Mouse (Mus musculus): ENCODE measurements around the gene Dtnb. TPM values are rescaled to one million over a fixed set of nuclear protein-coding genes. Genes with fewer than 3 reads are reported as not detected.

Gene Dtnb
- total RNA-seq, 2 experiments from 2014 or later = 12.6 to 16.1 TPM

DNA sequence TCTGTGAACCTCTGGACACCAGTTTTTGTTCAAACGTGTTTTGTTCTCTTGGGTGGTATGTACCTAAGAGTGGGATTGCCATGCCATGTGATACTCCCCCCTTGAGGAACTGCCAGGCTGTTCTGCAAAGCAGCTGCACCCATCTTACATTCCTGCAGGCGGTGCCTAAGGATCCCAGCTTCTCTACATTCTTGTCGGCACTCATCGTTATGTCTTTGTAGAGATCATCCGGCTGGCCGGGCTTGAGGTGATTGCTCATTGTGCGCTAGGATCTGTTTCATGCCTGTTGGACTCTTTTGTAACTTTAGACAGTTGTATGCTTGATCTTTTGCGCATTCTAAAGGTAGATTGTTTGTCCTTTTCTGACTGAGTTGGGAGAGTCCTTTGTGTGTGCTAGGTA is 195.2 kb downstream of the Dtnb start:
- no peak for ATAC-seq (replicated peaks; ENCODE audit: poor library complexity)

DNA sequence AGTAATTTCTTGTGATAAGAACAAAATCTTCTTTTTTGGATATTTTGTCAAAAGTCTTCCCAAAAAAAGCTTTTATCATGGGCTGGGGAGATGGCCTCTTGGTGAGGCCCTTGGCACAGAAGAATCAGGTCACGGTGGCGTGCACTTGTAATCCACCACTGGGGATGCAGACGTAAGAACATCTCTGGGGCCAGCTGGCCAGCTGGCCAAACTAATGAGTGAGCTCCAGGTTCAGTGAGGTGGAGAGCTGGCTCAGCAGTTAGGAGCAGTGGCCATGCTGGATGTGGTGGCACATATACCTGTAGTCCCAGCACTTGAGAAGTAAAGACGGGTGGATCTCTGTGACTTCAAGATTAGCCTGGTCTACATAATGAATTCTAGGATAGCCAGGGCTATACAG is 196.2 kb downstream of the Dtnb start:
- ATAC-seq (replicated peaks; ENCODE audit: poor library complexity) = no peak

DNA sequence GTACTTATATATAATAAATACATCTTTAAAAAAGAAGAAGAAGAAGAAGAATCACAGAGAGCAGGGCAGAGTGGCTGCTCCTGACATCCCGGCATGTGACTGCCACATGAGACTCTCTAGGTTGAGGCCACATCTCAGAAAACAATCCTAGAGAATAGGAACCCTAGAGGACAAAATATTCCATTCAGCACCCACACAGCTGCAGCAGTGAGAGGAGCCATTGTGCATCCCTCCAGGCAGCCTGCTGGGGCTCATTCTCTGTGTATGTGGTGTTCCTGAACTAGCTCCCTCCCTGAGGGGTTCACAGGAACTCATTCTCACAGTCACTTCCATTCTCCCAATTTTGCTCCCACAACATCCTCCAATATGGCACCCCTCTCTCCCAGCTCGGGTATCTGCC is 198.4 kb downstream of the Dtnb start:
- no peak for ATAC-seq (replicated peaks; ENCODE audit: poor library complexity)

- peak; percentile 71 for ATAC-seq (replicated peaks; ENCODE audit: poor library complexity)
Measured at GRCm38 (mm10) chr12:3771080-3771479, 198.9 kb downstream of the Dtnb start.

GRCm38 (mm10) chr12:3773643-3774042 is 201.5 kb downstream of the Dtnb start:
- ATAC-seq (replicated peaks; ENCODE audit: poor library complexity) = no peak

GRCm38 (mm10) chr12:3776015-3776414 is 203.8 kb downstream of the Dtnb start:
- ATAC-seq (replicated peaks; ENCODE audit: poor library complexity) = peak; percentile 47; the same call in 1 of the 2 replicates

GRCm38 (mm10) chr12:3777682-3778081 is 205.5 kb downstream of the Dtnb start:
- no peak for ATAC-seq (replicated peaks; ENCODE audit: poor library complexity)

GRCm38 (mm10) chr12:3778286-3778685 is 206.1 kb downstream of the Dtnb start:
- no peak for ATAC-seq (replicated peaks; ENCODE audit: poor library complexity)

- no peak for ATAC-seq (replicated peaks; ENCODE audit: poor library complexity)
Measured at GRCm38 (mm10) chr12:3779639-3780038, 207.5 kb downstream of the Dtnb start.

DNA sequence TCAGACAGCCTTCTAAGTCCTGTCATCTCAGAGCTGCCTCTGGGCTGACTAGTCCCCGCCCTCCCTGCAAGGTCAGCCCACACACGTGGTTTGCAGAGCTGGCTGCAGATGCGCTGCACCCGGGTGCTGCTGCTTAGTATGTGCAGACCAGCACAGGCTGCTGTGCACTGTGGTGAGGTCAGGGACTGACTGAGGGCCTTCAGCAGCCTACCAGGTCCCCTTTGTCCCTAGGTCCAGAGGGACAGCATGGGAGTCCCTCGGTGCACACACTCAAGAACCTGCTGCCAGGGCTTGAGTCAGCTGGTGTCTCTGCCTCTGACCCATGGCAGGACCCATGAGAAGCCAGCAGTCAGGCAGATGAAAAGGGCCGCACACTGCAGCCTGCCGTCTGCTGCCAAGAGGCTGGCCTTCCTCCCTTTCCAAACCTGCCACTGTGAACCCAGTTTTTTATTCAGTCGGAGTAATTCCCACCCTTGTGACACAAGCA is 208.3 kb downstream of the Dtnb start:
- ATAC-seq (replicated peaks; ENCODE audit: poor library complexity) = peak; percentile 71

GRCm38 (mm10) chr12:3780931-3781471 is 208.8 kb downstream of the Dtnb start:
- ATAC-seq (replicated peaks; ENCODE audit: poor library complexity) = no peak

DNA sequence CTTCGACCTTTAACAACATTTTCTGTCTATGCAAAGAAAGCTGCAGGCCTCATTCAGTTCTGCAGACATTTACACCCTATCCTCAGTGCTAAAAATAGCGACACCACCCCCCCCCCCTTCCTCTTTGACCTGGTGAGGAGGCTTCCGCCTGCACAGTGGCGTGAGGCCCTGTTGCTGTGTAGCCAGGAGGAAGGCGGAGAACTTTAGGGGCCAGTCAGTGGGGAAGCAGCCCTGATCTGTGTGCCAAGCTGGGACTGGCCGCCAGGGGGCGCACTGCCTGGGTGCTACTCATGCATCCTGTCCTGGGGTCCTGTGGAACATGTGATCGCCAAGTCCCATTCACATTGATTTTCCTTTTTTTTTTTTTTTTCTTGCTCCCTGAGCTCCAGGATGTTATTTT is 209.3 kb downstream of the Dtnb start:
- peak; percentile 97 for ATAC-seq (replicated peaks; ENCODE audit: poor library complexity)

DNA sequence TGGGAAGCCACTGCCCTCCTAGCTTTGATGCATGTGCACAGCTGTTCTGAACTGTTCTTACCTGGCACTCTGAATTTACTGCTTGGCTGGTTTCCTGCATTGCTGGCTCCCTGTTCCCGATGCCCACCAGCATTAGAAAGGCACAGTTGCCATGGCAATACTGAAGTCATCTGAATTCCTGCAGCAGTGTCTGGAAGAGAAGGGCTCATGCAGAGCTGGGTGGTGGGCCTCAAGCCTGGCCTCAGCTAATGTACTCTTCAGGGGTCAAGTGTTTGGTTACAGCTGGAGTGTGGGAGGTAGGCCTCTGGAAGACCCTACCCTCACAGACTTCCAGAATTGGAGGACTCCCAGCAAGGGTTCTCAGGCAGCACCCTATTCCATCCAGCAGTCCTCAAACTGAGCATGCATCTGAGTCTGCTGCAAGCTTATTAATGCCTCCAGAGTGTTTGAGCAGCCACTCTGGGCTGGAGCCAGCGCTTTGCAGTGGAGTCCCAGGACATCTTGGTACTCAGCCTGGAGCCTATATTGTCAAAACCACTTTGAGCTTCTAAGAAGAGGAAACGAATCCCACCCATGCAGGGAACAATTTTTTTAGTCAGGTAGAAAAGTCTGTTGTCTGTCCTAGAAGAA is 211.1 kb downstream of the Dtnb start:
- no peak for ATAC-seq (replicated peaks; ENCODE audit: poor library complexity)

GRCm38 (mm10) chr12:3784258-3784657 is 212.1 kb downstream of the Dtnb start:
- ATAC-seq (replicated peaks; ENCODE audit: poor library complexity) = no peak

DNA sequence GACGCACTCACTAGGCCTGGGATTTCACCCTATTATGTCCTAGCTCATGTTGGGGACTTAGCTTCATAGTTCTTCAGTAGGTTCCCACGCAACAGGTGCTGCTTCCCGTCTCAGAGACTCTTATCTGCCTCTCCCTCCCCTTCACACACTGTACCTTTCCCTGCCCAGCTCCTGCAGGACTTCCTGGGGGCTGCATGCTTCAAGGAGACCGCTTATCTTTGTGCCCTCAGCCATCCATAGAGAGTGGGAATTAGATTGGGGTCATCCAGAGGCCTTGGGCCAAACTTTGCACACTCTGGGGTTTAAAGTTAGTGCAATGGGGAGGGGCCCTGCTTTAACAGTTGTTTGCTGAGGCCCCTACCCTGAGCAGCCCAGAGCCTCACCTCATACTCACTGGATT is 212.5 kb downstream of the Dtnb start:
- no peak for ATAC-seq (replicated peaks; ENCODE audit: poor library complexity)

DNA sequence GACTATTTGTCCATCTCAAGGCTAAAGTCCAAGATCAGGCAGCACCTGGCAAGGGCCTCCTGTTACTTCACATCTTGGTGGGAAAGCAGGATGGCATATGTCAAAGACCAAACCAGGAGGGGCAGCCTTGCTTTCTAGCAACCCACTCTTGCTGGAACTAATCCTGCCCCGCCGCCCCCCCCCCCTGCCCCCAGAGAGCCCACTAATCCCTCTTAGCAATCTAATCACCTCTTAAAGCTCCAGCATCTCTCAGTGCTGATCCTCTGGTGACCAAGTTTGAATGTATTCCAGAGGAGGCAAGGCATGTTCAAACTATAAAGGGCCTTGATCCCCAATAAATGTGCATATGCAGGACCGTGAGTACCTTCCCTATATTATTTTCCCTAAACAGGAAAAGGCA is 214.9 kb downstream of the Dtnb start:
- ATAC-seq (replicated peaks; ENCODE audit: poor library complexity) = no peak

DNA sequence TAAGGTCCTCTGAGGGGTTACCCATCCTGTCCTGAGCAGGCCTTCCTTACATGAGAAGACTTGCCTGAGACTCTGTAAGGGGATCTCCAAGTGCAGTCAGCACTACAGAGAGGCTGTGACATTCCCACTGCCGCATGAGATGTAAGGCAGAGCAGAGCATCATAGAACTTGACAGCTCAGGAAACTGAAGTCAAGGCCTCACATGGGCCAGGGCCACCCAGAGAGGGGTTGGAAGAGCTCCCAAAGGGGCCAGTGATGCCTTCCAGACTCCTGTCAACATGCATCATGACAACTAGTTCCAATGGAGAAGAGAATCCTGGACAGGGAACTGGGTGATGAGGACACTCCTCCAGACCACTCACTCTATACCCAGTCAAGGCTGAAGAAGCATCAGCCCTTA is 215.4 kb downstream of the Dtnb start:
- no peak for ATAC-seq (replicated peaks; ENCODE audit: poor library complexity)

DNA sequence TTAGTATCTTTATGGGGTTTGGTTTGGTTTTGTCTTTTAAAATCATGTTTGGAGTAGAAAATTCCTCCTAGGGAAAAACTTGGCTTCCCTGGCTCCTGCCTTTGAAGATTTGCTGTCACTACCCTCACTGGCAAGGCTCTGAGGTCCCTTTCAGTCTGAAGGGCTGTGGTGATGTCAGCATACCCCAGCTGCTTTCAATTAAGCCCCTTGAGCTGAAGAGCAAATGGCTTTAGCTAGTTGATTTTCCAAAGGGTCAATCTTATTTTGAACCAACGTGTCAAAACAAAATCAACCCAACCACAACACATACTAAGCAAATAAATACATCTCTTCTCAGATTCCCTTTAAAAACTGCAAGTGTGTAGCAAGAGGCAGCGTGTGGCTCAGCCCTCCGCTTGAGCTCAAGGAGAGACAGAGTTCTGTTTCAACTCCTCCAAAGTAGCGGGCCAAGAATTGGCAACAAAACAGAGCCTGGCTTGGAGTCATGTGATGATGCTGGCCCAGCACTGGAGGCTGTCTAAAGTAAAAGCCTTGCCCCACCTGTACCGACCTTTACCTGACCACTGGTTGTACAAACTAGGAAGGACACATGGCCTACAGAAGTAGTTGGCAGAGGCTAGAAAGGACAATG is 216.4 kb downstream of the Dtnb start:
- no peak for ATAC-seq (replicated peaks; ENCODE audit: poor library complexity)

DNA sequence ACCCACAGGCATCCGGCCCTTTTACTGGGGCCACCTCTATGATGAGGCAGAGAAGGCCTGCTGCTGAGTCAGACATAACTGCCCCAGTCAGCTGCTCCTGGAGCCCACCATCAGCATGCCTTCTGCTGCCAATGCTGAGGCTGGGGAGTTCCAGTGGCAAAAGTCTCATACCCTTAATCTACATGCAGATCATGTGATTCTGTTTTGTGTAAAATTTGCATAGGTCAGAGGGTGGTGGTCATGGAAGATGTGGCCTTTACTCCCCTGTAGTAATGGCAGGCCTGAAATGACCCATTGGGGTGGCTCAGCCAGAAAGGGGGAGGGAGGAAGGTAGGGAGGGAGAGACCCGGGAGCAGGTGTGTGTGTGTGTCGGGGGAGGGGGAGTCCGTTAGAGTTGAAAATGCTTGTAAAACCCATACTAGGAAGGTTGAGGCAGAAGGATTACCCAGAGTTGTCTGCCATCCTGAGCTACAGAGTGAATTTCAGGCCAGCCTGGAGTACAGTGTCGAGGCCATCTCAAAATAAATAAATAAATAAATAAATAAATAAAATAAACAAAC is 217.5 kb downstream of the Dtnb start:
- ATAC-seq (replicated peaks; ENCODE audit: poor library complexity) = no peak

DNA sequence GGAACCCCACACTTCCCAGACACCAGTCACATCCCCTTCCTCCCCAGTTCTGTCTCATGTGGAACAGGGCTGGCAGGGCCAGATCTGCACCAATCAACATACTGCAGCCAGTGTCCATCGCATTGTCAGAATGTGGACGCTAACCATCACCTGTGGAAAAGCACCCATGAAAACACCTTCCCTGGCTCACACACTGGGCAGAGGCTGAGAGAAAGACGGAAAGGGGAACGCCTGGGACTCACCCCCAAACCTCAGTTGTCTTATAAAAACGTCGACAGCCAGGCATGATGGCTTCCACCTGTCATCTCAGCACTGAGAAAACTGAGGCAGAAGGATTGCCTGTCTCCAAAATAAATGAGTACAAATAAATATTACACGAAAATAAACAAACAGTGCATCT is 219.1 kb downstream of the Dtnb start:
- ATAC-seq (replicated peaks; ENCODE audit: poor library complexity) = peak; percentile 10

DNA sequence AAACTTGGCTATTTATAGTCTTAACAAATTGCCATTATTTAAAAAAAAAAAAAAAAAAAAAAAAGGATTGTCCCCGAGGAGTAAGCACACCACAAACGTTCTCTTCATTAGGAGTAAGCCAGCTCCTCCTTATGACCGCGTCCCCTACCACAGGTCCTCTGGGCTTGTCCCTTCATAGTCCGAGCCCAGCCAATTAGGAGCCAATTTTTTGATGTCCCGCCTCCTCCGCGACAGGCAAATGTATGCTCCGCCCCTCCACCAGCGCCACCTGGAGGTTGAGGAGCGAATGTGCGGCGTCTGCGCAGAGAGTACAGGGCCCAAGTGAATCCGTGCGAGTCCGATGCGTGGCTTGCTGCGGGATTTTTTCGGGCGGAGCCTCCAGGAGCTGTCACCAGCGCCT is 219.6 kb downstream of the Dtnb start:
- peak; percentile 98 for ATAC-seq (replicated peaks; ENCODE audit: poor library complexity)

GRCm38 (mm10) chr12:3792248-3792647 is 220.1 kb downstream of the Dtnb start:
- no peak for ATAC-seq (replicated peaks; ENCODE audit: poor library complexity)
